Mouse (Mus musculus): ENCODE results near the gene Calm5. TPM values are rescaled to one million over a fixed set of nuclear protein-coding genes. Genes with fewer than 3 reads are reported as not detected.
"Not testable (repeated sequence)": the region's sequence is repeated elsewhere in the genome, so short reads cannot be mapped to it uniquely, and the experiment has no call there.

Gene Calm5
- polyA plus RNA-seq, 1 experiment, result not detected

- H3K79me3 ChIP-seq (ENCODE audit: low read depth), result peaks cover 30% of the 10 kb centered on the region
- no peak overlapping the region for H3K4me3 ChIP-seq (ENCODE audit: insufficient read depth, poor library complexity, severe bottlenecking)
- peaks cover 39% of the 10 kb centered on the region for H3K79me2 ChIP-seq (ENCODE audit: control insufficient read depth, insufficient read depth)
- H3K27me3 ChIP-seq (ENCODE audit: control insufficient read depth, insufficient read depth, insufficient read length), result no peaks in the 10 kb centered on the region
- no peak overlapping the region for H3ac ChIP-seq (ENCODE audit: control insufficient read depth, insufficient read length, low read depth)
- peaks cover 6% of the 10 kb centered on the region for H3K36me3 ChIP-seq (ENCODE audit: control insufficient read depth, insufficient read depth)
- TF ChIP-seq MYOG (IDR thresholded peaks at IDR 0.05; ENCODE audit: control insufficient read depth, extremely low read depth, insufficient read length), result no peak
- TF ChIP-seq MAX (IDR thresholded peaks at IDR 0.05), result no peak
- no peak for TF ChIP-seq CEBPB (IDR thresholded peaks at IDR 0.05; ENCODE audit: low read depth)
- no peak for TF ChIP-seq CTCF (IDR thresholded peaks at IDR 0.05; ENCODE audit: control insufficient read depth, insufficient read depth, insufficient read length)
- TF ChIP-seq FOSL1 (IDR thresholded peaks at IDR 0.05; ENCODE audit: insufficient read depth, low read length, poor library complexity, severe bottlenecking), result no peak
- TF ChIP-seq USF1 (IDR thresholded peaks at IDR 0.05; ENCODE audit: low read depth), result no peak
- no peak for TF ChIP-seq MYOD1 (IDR thresholded peaks at IDR 0.05; ENCODE audit: control insufficient read depth, insufficient read length, low read depth)
These were observed 40.6 kb downstream of the Calm5 start for GRCm38 (mm10) chr13:3894549-3894948.

- no peak overlapping the region for H3K4me3 ChIP-seq (ENCODE audit: insufficient read depth, poor library complexity, severe bottlenecking)
- TF ChIP-seq CTCF (IDR thresholded peaks at IDR 0.05; ENCODE audit: control insufficient read depth, insufficient read depth, insufficient read length), result no peak
- no peak for TF ChIP-seq MYOG (IDR thresholded peaks at IDR 0.05; ENCODE audit: control insufficient read depth, extremely low read depth, insufficient read length)
- no peak for TF ChIP-seq FOSL1 (IDR thresholded peaks at IDR 0.05; ENCODE audit: insufficient read depth, low read length, poor library complexity, severe bottlenecking)
- no peak for TF ChIP-seq MYOD1 (IDR thresholded peaks at IDR 0.05; ENCODE audit: control insufficient read depth, insufficient read length, low read depth)
- no peak for TF ChIP-seq CEBPB (IDR thresholded peaks at IDR 0.05; ENCODE audit: low read depth)
- TF ChIP-seq MAX (IDR thresholded peaks at IDR 0.05), result no peak
- no peak for TF ChIP-seq USF1 (IDR thresholded peaks at IDR 0.05; ENCODE audit: low read depth)
- no peak overlapping the region for H3ac ChIP-seq (ENCODE audit: control insufficient read depth, insufficient read length, low read depth)
- peaks cover 3% of the 10 kb centered on the region for H3K36me3 ChIP-seq (ENCODE audit: control insufficient read depth, insufficient read depth)
- H3K27me3 ChIP-seq (ENCODE audit: control insufficient read depth, insufficient read depth, insufficient read length), result no peaks in the 10 kb centered on the region
- H3K79me3 ChIP-seq (ENCODE audit: low read depth), result peaks cover 21% of the 10 kb centered on the region
- peaks cover 30% of the 10 kb centered on the region for H3K79me2 ChIP-seq (ENCODE audit: control insufficient read depth, insufficient read depth)
These were observed 41.5 kb downstream of the Calm5 start for GRCm38 (mm10) chr13:3895397-3895980.

- no peaks in the 10 kb centered on the region for H3K27me3 ChIP-seq (ENCODE audit: control insufficient read depth, insufficient read depth, insufficient read length)
- H3ac ChIP-seq (ENCODE audit: control insufficient read depth, insufficient read length, low read depth), result no peak overlapping the region
- H3K36me3 ChIP-seq (ENCODE audit: control insufficient read depth, insufficient read depth), result peaks cover 3% of the 10 kb centered on the region
- H3K79me2 ChIP-seq (ENCODE audit: control insufficient read depth, insufficient read depth), result peaks cover 24% of the 10 kb centered on the region
- H3K79me3 ChIP-seq (ENCODE audit: low read depth), result peaks cover 17% of the 10 kb centered on the region
- TF ChIP-seq CTCF (IDR thresholded peaks at IDR 0.05; ENCODE audit: control insufficient read depth, insufficient read depth, insufficient read length), result no peak
- TF ChIP-seq MAX (IDR thresholded peaks at IDR 0.05), result no peak
- no peak for TF ChIP-seq FOSL1 (IDR thresholded peaks at IDR 0.05; ENCODE audit: insufficient read depth, low read length, poor library complexity, severe bottlenecking)
- no peak for TF ChIP-seq USF1 (IDR thresholded peaks at IDR 0.05; ENCODE audit: low read depth)
- TF ChIP-seq CEBPB (IDR thresholded peaks at IDR 0.05; ENCODE audit: low read depth), result no peak
- no peak overlapping the region for H3K4me3 ChIP-seq (ENCODE audit: insufficient read depth, poor library complexity, severe bottlenecking)
These were observed 42.1 kb downstream of the Calm5 start for GRCm38 (mm10) chr13:3896032-3896431.

GRCm38 (mm10) chr13:3896913-3897312 lies 42.9 kb downstream of the Calm5 start:
- H3K4me3 ChIP-seq (ENCODE audit: insufficient read depth, poor library complexity, severe bottlenecking), result no peak overlapping the region
- H3K79me3 ChIP-seq (ENCODE audit: low read depth), result peaks cover 8% of the 10 kb centered on the region
- H3K27me3 ChIP-seq (ENCODE audit: control insufficient read depth, insufficient read depth, insufficient read length), result no peaks in the 10 kb centered on the region
- H3K36me3 ChIP-seq (ENCODE audit: control insufficient read depth, insufficient read depth), result peaks cover 3% of the 10 kb centered on the region
- H3K79me2 ChIP-seq (ENCODE audit: control insufficient read depth, insufficient read depth), result peaks cover 15% of the 10 kb centered on the region
- TF ChIP-seq USF1 (IDR thresholded peaks at IDR 0.05; ENCODE audit: low read depth) (no peak), CTCF (IDR thresholded peaks at IDR 0.05; ENCODE audit: control insufficient read depth, insufficient read depth, insufficient read length) (peak; percentile 46), MYOG (IDR thresholded peaks at IDR 0.05; ENCODE audit: control insufficient read depth, extremely low read depth, insufficient read length) (no peak), CEBPB (IDR thresholded peaks at IDR 0.05; ENCODE audit: low read depth) (no peak), MYOD1 (IDR thresholded peaks at IDR 0.05; ENCODE audit: control insufficient read depth, insufficient read length, low read depth) (no peak), FOSL1 (IDR thresholded peaks at IDR 0.05; ENCODE audit: insufficient read depth, low read length, poor library complexity, severe bottlenecking) (no peak)
- no peak overlapping the region for H3ac ChIP-seq (ENCODE audit: control insufficient read depth, insufficient read length, low read depth)

GRCm38 (mm10) chr13:3898202-3898601 lies 44.2 kb downstream of the Calm5 start:
- H3K27me3 ChIP-seq (ENCODE audit: control insufficient read depth, insufficient read depth, insufficient read length); H3K36me3 ChIP-seq (ENCODE audit: control insufficient read depth, insufficient read depth); H3K4me3 ChIP-seq (ENCODE audit: insufficient read depth, poor library complexity, severe bottlenecking); H3ac ChIP-seq (ENCODE audit: control insufficient read depth, insufficient read length, low read depth); H3K79me3 ChIP-seq (ENCODE audit: low read depth); H3K79me2 ChIP-seq (ENCODE audit: control insufficient read depth, insufficient read depth): not testable (repeated sequence)

GRCm38 (mm10) chr13:3899301-3899700 lies 45.3 kb downstream of the Calm5 start:
- H3K79me2 ChIP-seq (ENCODE audit: control insufficient read depth, insufficient read depth), result no peaks in the 10 kb centered on the region
- H3K4me3 ChIP-seq (ENCODE audit: insufficient read depth, poor library complexity, severe bottlenecking), result no peak overlapping the region
- no peaks in the 10 kb centered on the region for H3K79me3 ChIP-seq (ENCODE audit: low read depth)
- H3ac ChIP-seq (ENCODE audit: control insufficient read depth, insufficient read length, low read depth), result no peak overlapping the region
- TF ChIP-seq USF1 (IDR thresholded peaks at IDR 0.05; ENCODE audit: low read depth) (no peak), MAX (IDR thresholded peaks at IDR 0.05) (no peak), CEBPB (IDR thresholded peaks at IDR 0.05; ENCODE audit: low read depth) (no peak), CTCF (IDR thresholded peaks at IDR 0.05; ENCODE audit: control insufficient read depth, insufficient read depth, insufficient read length) (no peak), MYOD1 (IDR thresholded peaks at IDR 0.05; ENCODE audit: control insufficient read depth, insufficient read length, low read depth) (no peak), MYOG (IDR thresholded peaks at IDR 0.05; ENCODE audit: control insufficient read depth, extremely low read depth, insufficient read length) (no peak), FOSL1 (IDR thresholded peaks at IDR 0.05; ENCODE audit: insufficient read depth, low read length, poor library complexity, severe bottlenecking) (no peak)
- H3K27me3 ChIP-seq (ENCODE audit: control insufficient read depth, insufficient read depth, insufficient read length), result no peaks in the 10 kb centered on the region
- H3K36me3 ChIP-seq (ENCODE audit: control insufficient read depth, insufficient read depth), result peaks cover 7% of the 10 kb centered on the region

Other genes with a start within 250 kb of the Calm5 start
- 3.7 TPM for gene Fam208b, start 243.1 kb upstream of the Calm5 start, polyA plus RNA-seq (2012; fragmentation: generic; extraction: Trizol)
- gene Asb13, start 220.1 kb upstream of the Calm5 start, polyA plus RNA-seq (2012; fragmentation: generic; extraction: Trizol), result 1.8 TPM
- gene Calml3, start 49.9 kb upstream of the Calm5 start, polyA plus RNA-seq (2012; fragmentation: generic; extraction: Trizol), result 0.02 TPM
- not detected for gene Calm4, start 16.4 kb upstream of the Calm5 start, polyA plus RNA-seq (2012; fragmentation: generic; extraction: Trizol)
- gene Net1, start 64.0 kb downstream of the Calm5 start, polyA plus RNA-seq (2012; fragmentation: generic; extraction: Trizol), result 27.3 TPM
- not detected for gene Tubal3, start 64.1 kb downstream of the Calm5 start, polyA plus RNA-seq (2012; fragmentation: generic; extraction: Trizol)
- gene Ucn3, start 91.2 kb downstream of the Calm5 start, polyA plus RNA-seq (2012; fragmentation: generic; extraction: Trizol), result not detected
- 0.05 TPM for gene Akr1c14, start 194.8 kb downstream of the Calm5 start, polyA plus RNA-seq (2012; fragmentation: generic; extraction: Trizol)

Measured in C2C12 (cell line).